Mouse (Mus musculus): ENCODE measurements around the gene Gm44596.

The Gm44596 gene

DNA sequence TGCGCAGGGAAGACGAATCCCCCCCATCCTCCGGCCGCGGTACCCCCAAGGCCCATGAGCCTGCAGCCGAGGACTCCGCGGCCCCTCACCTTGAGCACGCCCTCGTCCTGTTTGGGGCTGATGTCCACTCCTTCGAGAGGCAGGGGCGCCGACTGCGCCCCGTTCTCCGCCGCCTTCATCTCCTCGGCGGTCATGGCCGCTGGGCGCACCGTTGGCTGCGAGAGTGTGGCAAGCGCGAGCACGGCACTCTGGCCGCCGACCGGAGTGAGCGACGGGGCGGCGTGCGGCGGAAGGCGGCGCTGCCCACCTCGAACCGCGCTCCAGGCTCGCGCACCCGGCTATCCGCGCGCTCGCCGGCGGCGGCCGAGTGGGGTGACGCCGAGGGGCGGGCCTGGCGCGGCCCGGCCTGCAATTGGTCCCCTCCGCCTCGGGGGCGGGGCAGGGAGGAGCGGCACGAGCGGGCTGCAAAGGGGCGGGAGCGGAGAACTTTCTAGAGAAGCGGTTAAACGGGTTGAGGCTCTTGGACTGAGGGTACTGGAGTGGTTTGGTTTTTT, 63.1 kb downstream of the Gm44596 start, which contains the start of gene Fkbp4:
Gene Fkbp4, minus strand, starts transcription at position 361 of the 554 bp plus-strand sequence.
- H3K4me1 ChIP-seq (replicated peaks; ENCODE audit: low read depth, low read length), result peaks cover 69% of the 10 kb centered on the region
- H3K4me3 ChIP-seq (replicated peaks; ENCODE audit: low read length), result peak within 1 kb of the TSS; percentile 99
- no peaks in the 10 kb centered on the region for H3K9me3 ChIP-seq (ENCODE audit: low read length)
- H3K27me3 ChIP-seq (ENCODE audit: insufficient read depth, low read length), result no peaks in the 10 kb centered on the region
- TF ChIP-seq CTCF (conservative IDR thresholded peaks at IDR 0.05; ENCODE audit: low read length) (no peak), POU5F1 (IDR thresholded peaks at IDR 0.05; ENCODE audit: borderline replicate concordance, low read length) (no peak), NANOG (IDR thresholded peaks at IDR 0.05; ENCODE audit: borderline replicate concordance, low read length) (no peak)
- peaks cover 47% of the 10 kb centered on the region for H3K36me3 ChIP-seq (ENCODE audit: insufficient read depth, low read length)

DNA sequence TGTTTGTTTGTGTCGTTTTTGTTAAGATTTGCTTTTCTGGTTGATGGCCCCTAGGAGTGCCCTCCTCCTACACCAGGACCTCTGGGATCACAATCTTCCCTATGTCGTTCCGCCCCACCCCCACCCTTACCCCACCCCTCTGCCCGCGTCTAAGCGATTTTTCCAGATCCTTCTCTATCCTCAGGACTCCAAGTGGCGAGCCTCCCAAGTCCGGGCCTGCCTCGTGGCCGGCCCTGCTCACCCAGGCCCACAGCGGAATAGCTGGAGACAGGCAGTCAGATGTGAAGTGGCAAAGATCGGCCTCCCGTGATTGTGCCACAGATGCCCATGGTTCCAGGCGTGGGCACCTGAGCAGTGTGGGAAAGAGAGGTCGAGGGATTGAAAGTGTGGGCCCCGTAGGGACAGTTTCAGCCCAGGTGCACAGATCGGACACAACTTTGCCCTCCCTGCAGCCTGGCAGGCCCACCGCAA, 63.6 kb downstream of the Gm44596 start:
- Histone ChIP-seq H3K4me3 (replicated peaks; ENCODE audit: low read length) (peak overlapping the region; percentile 99), H3K4me1 (replicated peaks; ENCODE audit: low read depth, low read length) (peaks cover 67% of the 10 kb centered on the region), H3K36me3 (ENCODE audit: insufficient read depth, low read length) (peaks cover 45% of the 10 kb centered on the region), H3K9me3 (ENCODE audit: low read length) (no peaks in the 10 kb centered on the region), H3K27me3 (ENCODE audit: insufficient read depth, low read length) (no peaks in the 10 kb centered on the region)
- TF ChIP-seq NANOG (IDR thresholded peaks at IDR 0.05; ENCODE audit: borderline replicate concordance, low read length) (no peak), POU5F1 (IDR thresholded peaks at IDR 0.05; ENCODE audit: borderline replicate concordance, low read length) (no peak), CTCF (conservative IDR thresholded peaks at IDR 0.05; ENCODE audit: low read length) (no peak)

DNA sequence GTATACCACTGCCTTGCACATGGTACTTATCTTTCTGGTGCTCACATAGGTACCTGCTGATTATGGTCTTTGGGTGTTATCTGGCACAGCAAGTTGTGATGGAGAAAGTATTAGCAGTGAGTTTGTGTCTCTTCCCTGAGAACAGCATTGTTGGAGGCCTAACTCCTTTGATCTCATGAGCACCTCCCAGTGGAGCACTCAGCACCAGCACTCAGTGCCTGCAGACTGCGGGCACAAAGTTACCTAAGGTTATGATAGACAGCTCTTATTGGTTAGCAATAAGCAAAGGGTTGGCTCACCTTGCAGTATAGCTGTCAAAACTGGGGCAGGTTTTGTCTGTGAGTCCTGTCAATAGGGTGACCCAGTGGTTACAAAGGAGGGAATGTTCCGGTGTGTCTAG, 64.9 kb downstream of the Gm44596 start:
- Histone ChIP-seq H3K9me3 (ENCODE audit: low read length) (no peaks in the 10 kb centered on the region), H3K27me3 (ENCODE audit: insufficient read depth, low read length) (no peaks in the 10 kb centered on the region), H3K36me3 (ENCODE audit: insufficient read depth, low read length) (peaks cover 31% of the 10 kb centered on the region), H3K4me1 (replicated peaks; ENCODE audit: low read depth, low read length) (peaks cover 67% of the 10 kb centered on the region), H3K4me3 (replicated peaks; ENCODE audit: low read length) (no peak overlapping the region)
- TF ChIP-seq CTCF (conservative IDR thresholded peaks at IDR 0.05; ENCODE audit: low read length) (no peak), NANOG (IDR thresholded peaks at IDR 0.05; ENCODE audit: borderline replicate concordance, low read length) (no peak), POU5F1 (IDR thresholded peaks at IDR 0.05; ENCODE audit: borderline replicate concordance, low read length) (no peak)

DNA sequence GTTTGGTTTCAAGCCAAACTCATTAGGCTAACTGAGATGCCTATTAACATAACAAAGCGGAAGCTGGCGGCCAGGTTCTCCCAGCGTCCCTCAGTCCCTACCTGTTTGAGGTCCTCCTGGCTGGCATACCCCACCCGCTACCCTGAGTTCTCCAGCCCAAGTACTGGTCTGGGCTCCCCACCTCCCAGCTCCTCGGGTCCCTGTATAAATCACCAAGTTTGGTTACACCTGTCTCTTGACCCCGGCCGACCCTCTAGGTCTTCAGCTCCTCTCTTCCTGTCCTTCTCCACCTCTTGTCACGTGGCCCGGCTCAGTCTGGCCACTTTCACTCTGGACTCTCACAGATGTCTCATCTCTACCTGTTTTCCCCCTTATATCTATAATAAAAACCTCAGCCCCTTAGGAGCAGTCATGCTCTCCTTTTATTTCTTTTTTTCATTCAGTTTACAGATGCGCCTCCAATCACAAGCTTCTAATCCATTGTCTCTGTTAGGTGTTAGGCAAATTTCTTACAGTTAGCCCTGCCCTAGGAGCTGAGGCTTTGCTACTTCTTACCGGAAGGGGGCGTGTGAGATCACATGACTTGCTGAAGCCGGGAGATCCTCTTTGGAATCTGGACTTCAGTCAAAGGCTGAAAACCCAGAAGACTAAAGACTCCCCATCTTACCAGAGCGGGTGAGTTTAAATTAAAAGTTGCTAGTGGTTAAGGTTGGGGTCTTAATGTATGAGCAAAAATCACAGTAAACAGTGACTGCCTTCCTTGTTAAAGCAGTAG, 70.6 kb downstream of the Gm44596 start:
- Histone ChIP-seq H3K4me1 (replicated peaks; ENCODE audit: low read depth, low read length) (peaks cover 76% of the 10 kb centered on the region), H3K36me3 (ENCODE audit: insufficient read depth, low read length) (peaks cover 38% of the 10 kb centered on the region), H3K27me3 (ENCODE audit: insufficient read depth, low read length) (no peaks in the 10 kb centered on the region), H3K4me3 (replicated peaks; ENCODE audit: low read length) (peak overlapping the region; percentile 65), H3K9me3 (ENCODE audit: low read length) (no peaks in the 10 kb centered on the region)
- peak; percentile 89 for TF ChIP-seq CTCF (conservative IDR thresholded peaks at IDR 0.05; ENCODE audit: low read length)
- TF ChIP-seq NANOG (IDR thresholded peaks at IDR 0.05; ENCODE audit: borderline replicate concordance, low read length), result no peak
- TF ChIP-seq POU5F1 (IDR thresholded peaks at IDR 0.05; ENCODE audit: borderline replicate concordance, low read length), result peak; percentile 83

DNA sequence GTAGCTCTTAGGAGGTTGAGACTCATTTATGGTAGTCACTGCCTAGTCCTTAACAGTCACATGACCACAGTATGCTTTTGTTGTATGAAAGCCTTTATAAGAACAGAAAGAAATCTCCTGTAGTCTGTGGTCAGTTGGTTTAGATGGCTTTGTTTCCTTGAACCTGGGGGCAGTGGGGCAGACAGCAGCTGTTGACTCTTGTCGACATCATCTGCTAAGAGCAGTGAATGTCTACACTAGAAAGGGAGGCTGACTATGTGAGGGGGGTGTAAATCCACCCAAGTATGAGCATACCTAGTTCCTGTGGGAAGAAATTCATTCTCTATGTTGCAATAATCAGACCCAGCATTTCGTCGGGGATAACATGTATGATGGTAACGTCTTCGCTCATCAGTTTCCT, 71.8 kb downstream of the Gm44596 start:
- H3K9me3 ChIP-seq (ENCODE audit: low read length), result no peaks in the 10 kb centered on the region
- H3K27me3 ChIP-seq (ENCODE audit: insufficient read depth, low read length), result no peaks in the 10 kb centered on the region
- no peak for TF ChIP-seq NANOG (IDR thresholded peaks at IDR 0.05; ENCODE audit: borderline replicate concordance, low read length)
- TF ChIP-seq CTCF (conservative IDR thresholded peaks at IDR 0.05; ENCODE audit: low read length), result no peak
- no peak for TF ChIP-seq POU5F1 (IDR thresholded peaks at IDR 0.05; ENCODE audit: borderline replicate concordance, low read length)
- peaks cover 75% of the 10 kb centered on the region for H3K4me1 ChIP-seq (replicated peaks; ENCODE audit: low read depth, low read length)
- peaks cover 43% of the 10 kb centered on the region for H3K36me3 ChIP-seq (ENCODE audit: insufficient read depth, low read length)
- no peak overlapping the region for H3K4me3 ChIP-seq (replicated peaks; ENCODE audit: low read length)

DNA sequence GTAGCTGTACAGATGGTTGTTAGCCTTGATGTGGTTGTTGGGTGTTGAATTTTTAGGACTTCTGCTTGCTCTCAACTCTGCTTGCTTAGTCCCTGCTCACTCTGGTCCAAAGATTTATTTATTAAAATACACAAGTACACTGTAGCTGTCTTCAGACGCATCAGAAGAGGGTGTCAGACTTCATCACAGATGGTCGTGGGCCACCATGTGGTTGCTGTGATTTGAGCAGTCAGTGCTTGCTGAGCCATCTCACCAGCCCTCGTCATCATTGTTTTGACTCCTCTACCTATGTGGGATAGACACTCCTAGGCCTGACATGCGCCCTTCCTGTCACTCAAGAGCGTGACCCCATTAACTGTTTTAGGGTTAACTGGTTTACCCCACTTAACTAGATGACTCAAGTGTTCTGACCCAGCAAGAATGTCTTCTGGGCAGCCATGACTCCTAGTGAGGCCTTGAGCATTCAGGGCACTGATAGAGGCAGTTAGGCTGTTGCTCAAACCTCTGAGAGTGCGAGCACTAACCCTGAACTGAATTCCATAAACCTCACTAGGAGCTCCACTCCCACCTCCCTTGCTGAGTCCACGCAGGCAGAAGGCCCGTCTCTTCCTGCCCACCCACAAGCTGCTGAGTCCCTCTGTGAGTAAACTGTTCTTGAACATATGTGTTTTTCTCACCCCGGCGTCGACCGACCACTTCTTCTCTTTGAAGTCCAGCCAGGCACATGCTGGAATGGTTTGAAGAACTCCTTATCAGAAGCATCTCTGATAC, 80.7 kb downstream of the Gm44596 start:
- Histone ChIP-seq H3K27me3 (ENCODE audit: insufficient read depth, low read length) (no peaks in the 10 kb centered on the region), H3K36me3 (ENCODE audit: insufficient read depth, low read length) (0 out of 2 replicates have a peak, but pooled peaks cover 15% of the 10 kb centered on the region), H3K9me3 (ENCODE audit: low read length) (peaks cover 16% of the 10 kb centered on the region), H3K4me1 (replicated peaks; ENCODE audit: low read depth, low read length) (peaks cover 53% of the 10 kb centered on the region), H3K4me3 (replicated peaks; ENCODE audit: low read length) (no peak overlapping the region)
- TF ChIP-seq CTCF (conservative IDR thresholded peaks at IDR 0.05; ENCODE audit: low read length) (no peak), NANOG (IDR thresholded peaks at IDR 0.05; ENCODE audit: borderline replicate concordance, low read length) (no peak), POU5F1 (IDR thresholded peaks at IDR 0.05; ENCODE audit: borderline replicate concordance, low read length) (no peak)
